Mouse (Mus musculus): Measurements from ENCODE around the gene Lingo4. TPM values are rescaled to one million over a fixed set of nuclear protein-coding genes. Genes with fewer than 3 reads are reported as not detected.

Gene Lingo4
- polyA plus RNA-seq, 1 experiment from 2014 or later = 0.42 TPM

Other genes with a start within 250 kb of the Lingo4 start
- gene Gm10696, start 220.3 kb upstream of the Lingo4 start, polyA plus RNA-seq (2014; fragmentation: Nextera tagmentation; extraction: Ambion mirVana) = not detected in 2 replicates
- gene Gm5286, start 201.8 kb upstream of the Lingo4 start, polyA plus RNA-seq (2014; fragmentation: Nextera tagmentation; extraction: Ambion mirVana) = not detected in 2 replicates
- not detected in 2 replicates for gene Gm4778, start 134.5 kb upstream of the Lingo4 start, polyA plus RNA-seq (2014; fragmentation: Nextera tagmentation; extraction: Ambion mirVana)
- 38.6 and 38.8 TPM in 2 replicates for gene Them4, start 88.4 kb upstream of the Lingo4 start, polyA plus RNA-seq (2014; fragmentation: Nextera tagmentation; extraction: Ambion mirVana)
- gene Them5, start 56.4 kb upstream of the Lingo4 start, polyA plus RNA-seq (2014; fragmentation: Nextera tagmentation; extraction: Ambion mirVana) = 0.80 and 0.86 TPM in 2 replicates
- gene C2cd4d, start 36.1 kb upstream of the Lingo4 start, polyA plus RNA-seq (2014; fragmentation: Nextera tagmentation; extraction: Ambion mirVana) = 1.5 TPM in 2 replicates
- 1.0 and 1.4 TPM in 2 replicates for gene Rorc, start 25.7 kb upstream of the Lingo4 start, polyA plus RNA-seq (2014; fragmentation: Nextera tagmentation; extraction: Ambion mirVana)
- gene Tdrkh, start 14.8 kb downstream of the Lingo4 start, polyA plus RNA-seq (2014; fragmentation: Nextera tagmentation; extraction: Ambion mirVana) = 59.8 and 61.9 TPM in 2 replicates
- 57.2 and 58.6 TPM in 2 replicates for gene Mrpl9, start 44.8 kb downstream of the Lingo4 start, polyA plus RNA-seq (2014; fragmentation: Nextera tagmentation; extraction: Ambion mirVana)
- 0.38 and 0.78 TPM in 2 replicates for gene Oaz3, start 45.4 kb downstream of the Lingo4 start, polyA plus RNA-seq (2014; fragmentation: Nextera tagmentation; extraction: Ambion mirVana)
- gene Celf3, start 79.8 kb downstream of the Lingo4 start, polyA plus RNA-seq (2014; fragmentation: Nextera tagmentation; extraction: Ambion mirVana) = 301 and 306 TPM in 2 replicates
- 14.7 and 19.2 TPM in 2 replicates for gene Riiad1, start 81.8 kb downstream of the Lingo4 start, polyA plus RNA-seq (2014; fragmentation: Nextera tagmentation; extraction: Ambion mirVana)
- gene Snx27, start 184.2 kb downstream of the Lingo4 start, polyA plus RNA-seq (2014; fragmentation: Nextera tagmentation; extraction: Ambion mirVana) = 42.8 and 45.3 TPM in 2 replicates
- gene Gm10972, start 244.6 kb downstream of the Lingo4 start, polyA plus RNA-seq (2014; fragmentation: Nextera tagmentation; extraction: Ambion mirVana) = not detected in 2 replicates